Mouse (Mus musculus): ENCODE measurements around the gene Tsga10ip.

The Tsga10ip gene

GRCm38 (mm10) chr19:5402293-5402692 is at the start of gene Tsga10ip:
Gene Tsga10ip (minus strand): TSS chr19:5402526.
- DNase-seq (ENCODE audit: low spot score in 2 of 2) = no peak

- DNase-seq (ENCODE audit: low spot score in 2 of 2) = no peak
Measured at GRCm38 (mm10) chr19:5451766-5452165, 49.4 kb upstream of the Tsga10ip start.

- DNase-seq (ENCODE audit: low spot score in 2 of 2) = no peak
Measured at GRCm38 (mm10) chr19:5449673-5450072, 47.3 kb upstream of the Tsga10ip start.

- DNase-seq (ENCODE audit: low spot score in 2 of 2) = no peak
Measured at GRCm38 (mm10) chr19:5448354-5449150, 46.2 kb upstream of the Tsga10ip start.

GRCm38 (mm10) chr19:5447515-5448353 is 45.4 kb upstream of the Tsga10ip start, which contains the start of gene Fosl1:
Gene Fosl1 (plus strand): TSS chr19:5447547.
- DNase-seq (ENCODE audit: low spot score in 2 of 2) = peak; percentile 41 to 67

- no peak for DNase-seq (ENCODE audit: low spot score in 2 of 2)
Measured at GRCm38 (mm10) chr19:5445747-5446146, 43.4 kb upstream of the Tsga10ip start.

- no peak for DNase-seq (ENCODE audit: low spot score in 2 of 2)
Measured at GRCm38 (mm10) chr19:5444954-5445353, 42.6 kb upstream of the Tsga10ip start.

GRCm38 (mm10) chr19:5444371-5444908 is 42.1 kb upstream of the Tsga10ip start:
- no peak for DNase-seq (ENCODE audit: low spot score in 2 of 2)

GRCm38 (mm10) chr19:5433951-5434350 is 31.6 kb upstream of the Tsga10ip start:
- DNase-seq (ENCODE audit: low spot score in 2 of 2) = no peak

- DNase-seq (ENCODE audit: low spot score in 2 of 2) = no peak
Measured at GRCm38 (mm10) chr19:5432992-5433852, 30.9 kb upstream of the Tsga10ip start.

GRCm38 (mm10) chr19:5431911-5432464 is 29.7 kb upstream of the Tsga10ip start:
- no peak for DNase-seq (ENCODE audit: low spot score in 2 of 2)

GRCm38 (mm10) chr19:5430408-5430807 is 28.1 kb upstream of the Tsga10ip start:
- no peak for DNase-seq (ENCODE audit: low spot score in 2 of 2)

GRCm38 (mm10) chr19:5429806-5430205 is 27.5 kb upstream of the Tsga10ip start:
- DNase-seq (ENCODE audit: low spot score in 2 of 2) = no peak

GRCm38 (mm10) chr19:5429219-5429618 is 26.9 kb upstream of the Tsga10ip start:
- no peak for DNase-seq (ENCODE audit: low spot score in 2 of 2)

GRCm38 (mm10) chr19:5428083-5428482 is 25.8 kb upstream of the Tsga10ip start:
- DNase-seq (ENCODE audit: low spot score in 2 of 2) = no peak

- no peak for DNase-seq (ENCODE audit: low spot score in 2 of 2)
Measured at GRCm38 (mm10) chr19:5426640-5427290, 24.4 kb upstream of the Tsga10ip start.

GRCm38 (mm10) chr19:5425906-5426565 is 23.7 kb upstream of the Tsga10ip start:
- DNase-seq (ENCODE audit: low spot score in 2 of 2) = no peak

- DNase-seq (ENCODE audit: low spot score in 2 of 2) = peak; percentile 92 to 95
Measured at GRCm38 (mm10) chr19:5424782-5425741, 22.7 kb upstream of the Tsga10ip start, which contains the start of the genes Drap1 and AI837181. Gene Drap1 (minus strand): TSS chr19:5424979. Gene AI837181 (plus strand): TSS chr19:5425144.
